Mouse (Mus musculus) kidney, postnatal 4 days (tissue): ENCODE results near the gene Ehhadh.

Experiments
- DNase-seq, 2 experiments: peaks; one replicate each; pipeline ENCODE4 v3.0.0; 2021; ENCODE audit warnings: mixed read lengths in 2 of 2

Ehhadh gene

DNA sequence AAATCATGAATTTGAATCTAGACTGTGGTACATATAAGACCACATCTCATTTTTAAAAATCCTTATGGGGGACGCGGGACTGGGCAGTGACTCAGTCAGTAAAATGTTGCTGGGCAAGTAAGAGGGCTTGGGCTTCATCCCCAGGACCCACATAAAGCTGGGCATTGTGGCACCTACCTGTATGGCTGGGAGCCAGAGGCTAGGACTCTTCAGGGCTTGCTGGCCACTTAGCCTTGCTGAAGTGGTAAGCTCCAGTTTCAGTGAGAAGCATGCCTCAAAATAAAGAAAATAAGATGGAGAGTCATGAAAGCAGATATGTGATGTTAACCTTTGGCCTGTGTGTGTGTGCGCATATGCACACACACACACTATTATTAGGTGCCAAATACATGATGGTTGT, 60.2 kb downstream of the Ehhadh start:
- no peak for DNase-seq

DNA sequence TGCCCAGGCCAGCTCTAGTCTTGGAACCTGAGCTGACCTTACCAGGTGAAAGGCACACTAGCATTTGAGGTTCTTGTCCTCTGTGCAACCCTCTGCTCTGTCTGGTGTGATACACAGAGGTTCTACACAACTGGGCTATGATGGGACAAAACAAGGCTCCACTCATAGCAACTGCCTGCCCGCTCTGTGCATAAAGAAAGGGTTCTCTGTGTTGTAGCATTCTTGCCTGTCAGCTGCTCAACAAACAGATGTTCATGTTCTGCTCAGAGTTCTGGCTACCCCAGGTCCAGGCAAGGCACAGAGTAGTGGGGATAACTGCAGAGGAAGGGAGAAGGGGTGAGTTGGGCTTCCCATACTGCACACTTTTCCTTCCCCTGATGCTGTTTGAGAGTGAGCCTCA, 63.3 kb downstream of the Ehhadh start:
- DNase-seq, result no peak

DNA sequence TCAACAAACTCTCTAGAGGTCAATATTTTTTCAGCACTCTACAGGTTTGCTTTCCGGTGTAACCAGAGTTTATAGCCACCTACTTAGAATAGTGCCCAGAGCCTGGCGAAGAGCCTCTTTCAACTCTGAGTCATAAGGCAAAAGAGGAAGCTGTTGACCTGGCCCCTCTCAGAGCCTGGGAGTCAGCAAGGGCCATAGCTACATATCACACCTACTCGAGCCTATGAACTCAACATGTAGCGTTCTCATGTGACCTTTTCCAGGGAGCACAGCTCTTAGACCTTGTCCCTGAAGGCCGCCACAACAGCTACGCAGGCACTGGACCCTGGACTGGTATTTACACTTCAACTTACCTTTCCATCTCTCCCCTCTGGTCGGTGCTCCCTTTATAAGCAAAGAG, 67.8 kb downstream of the Ehhadh start:
- DNase-seq, result no peak

DNA sequence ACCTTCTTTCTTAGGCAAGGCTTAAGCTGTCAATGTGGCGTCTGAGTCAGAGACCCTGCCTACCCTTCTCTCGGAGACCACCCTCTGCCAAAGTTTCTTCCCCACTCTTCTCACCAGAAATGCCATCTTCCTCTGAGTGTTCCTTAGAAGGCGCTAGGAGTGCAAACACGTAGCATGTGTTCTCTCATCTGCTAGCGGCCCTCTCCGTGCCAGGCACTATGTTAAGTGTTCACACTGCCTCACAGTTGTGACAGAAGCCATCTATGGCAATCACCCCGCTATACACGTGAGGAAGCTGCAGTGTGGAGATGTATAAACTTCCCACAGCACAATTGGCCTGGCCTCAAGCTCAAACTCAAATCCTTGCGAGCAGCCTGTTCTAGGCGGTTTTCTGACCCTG, 73.1 kb downstream of the Ehhadh start:
- no peak for DNase-seq
